Mouse (Mus musculus) small intestine, adult 2 months (tissue): ENCODE data around the gene Tubg1.

Source experiments
- CTCF ChIP-seq: fragments of 200-500 bp; IDR thresholded peaks from 2 replicates; pipeline ENCODE4 v1.5.1; 2012; ENCODE audit warnings: low read depth, mild to moderate bottlenecking, control low read depth, inconsistent platforms, low read length, moderate library complexity, mixed read lengths; ENCODE audit not compliant: insufficient replicate concordance, insufficient read length; ENCODE audit errors: extremely low read depth
- POLR2A ChIP-seq: fragments of 200-500 bp; IDR thresholded peaks from 2 replicates; pipeline ENCODE4 v1.6.1; 2012; ENCODE audit warnings: low read depth, mild to moderate bottlenecking, control low read depth, inconsistent platforms, low read length, moderate library complexity

- TF ChIP-seq POLR2A, result no peak
- no peak for TF ChIP-seq CTCF
Observed at GRCm38 (mm10) chr11:101094930-101095313, 24.8 kb upstream of the Tubg1 start.
